Mouse (Mus musculus) stomach, embryonic 14.5 days (tissue): ENCODE measurements around the gene Rassf8. TPM values are rescaled to one million over a fixed set of nuclear protein-coding genes. Genes with fewer than 3 reads are reported as not detected.

ENCODE experiments used
- ATAC-seq: fragments of 200-750 bp; cut with Nextera tagmentation; 2 replicates; pipeline ENCODE4 v1.8.0; 2017; ENCODE audit warnings: low read depth, moderate TSS enrichment; ENCODE audit not compliant: insufficient number of reproducible peaks, insufficient read depth, low FRiP score
- H3K27ac ChIP-seq: fragments of 300-500 bp; sonication (generic); 2 replicates; pipeline ENCODE4 v1.5.1; 2014; ENCODE audit warnings: mild to moderate bottlenecking, low read length, moderate library complexity, mixed read lengths
- H3K27me3 ChIP-seq: fragments of 300-500 bp; sonication (generic); 2 replicates; pipeline ENCODE4 v1.6.1; 2014; ENCODE audit warnings: low read length, control low read depth, mixed read lengths; ENCODE audit not compliant: control insufficient read depth, insufficient read depth
- H3K36me3 ChIP-seq: fragments of 300-500 bp; sonication (generic); 2 replicates; pipeline ENCODE4 v1.6.1; 2014; ENCODE audit warnings: mild to moderate bottlenecking, control low read depth, low read length, moderate library complexity, mixed read lengths; ENCODE audit not compliant: control insufficient read depth, insufficient read depth
- H3K4me1 ChIP-seq: fragments of 300-500 bp; sonication (generic); 2 replicates; pipeline ENCODE4 v1.6.1; 2014; ENCODE audit warnings: low read length, control low read depth, mixed read lengths; ENCODE audit not compliant: control insufficient read depth, insufficient read depth
- H3K4me2 ChIP-seq: fragments of 300-500 bp; sonication (generic); replicated peaks from 2 replicates; pipeline ENCODE4 v1.6.1; 2014; ENCODE audit warnings: low read depth, low read length, control low read depth
- H3K4me3 ChIP-seq: fragments of 300-500 bp; sonication (generic); 2 replicates; pipeline ENCODE4 v1.5.1; 2014; ENCODE audit warnings: low read depth, low read length, control low read depth
- H3K9ac ChIP-seq: fragments of 300-500 bp; sonication (generic); replicated peaks from 2 replicates; pipeline ENCODE4 v1.6.1; 2014; ENCODE audit warnings: low read depth, mild to moderate bottlenecking, control low read depth, low read length, moderate library complexity, mixed read lengths
- H3K9me3 ChIP-seq: fragments of 300-500 bp; sonication (generic); 2 replicates; pipeline ENCODE4 v1.6.1; 2016; ENCODE audit warnings: low read depth, low read length, control low read depth; ENCODE audit not compliant: control insufficient read depth
- WGBS: fragments of 180-500 bp; shearing (Covaris S2); extraction: QIAGEN DNeasy Blood & Tissue Kit; methylation state at CpG from one replicate; pipeline ENCODE4 v1.1.7; 2014; 5-methylcytosine and 5-hydroxymethylcytosine counted together
- polyA plus RNA-seq: library from polyadenylated mRNA; unstranded; fragments of >200 nt; fragmentation: Nextera tagmentation; extraction: Ambion mirVana; gene quantifications from 2 replicates; pipeline ENCODE4 v1.2.1, GENCODE M21; 2014

Rassf8 gene
- polyA plus RNA-seq, 1 experiment from 2014 or later: 10.5 TPM

DNA sequence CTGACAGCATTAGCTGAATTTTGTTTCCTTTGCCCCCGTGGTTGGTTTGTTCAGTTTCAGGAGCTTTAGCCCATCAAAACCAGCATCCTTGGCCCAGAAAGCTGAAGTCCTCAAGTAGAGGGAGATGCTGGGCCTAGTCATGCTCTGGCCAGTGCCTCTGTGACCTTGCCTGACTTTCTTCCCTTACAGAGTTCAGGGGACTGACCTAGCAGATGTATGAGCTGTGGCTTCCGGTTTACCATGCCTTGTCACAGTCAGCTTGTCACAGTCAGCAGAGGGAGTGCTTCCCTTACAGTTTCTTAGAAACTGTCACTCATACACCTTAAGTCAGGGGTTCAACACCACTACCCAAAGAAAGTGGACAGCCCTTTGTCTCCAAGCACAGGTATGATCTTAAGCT, 113.8 kb downstream of the Rassf8 start:
- Histone ChIP-seq H3K9ac (no peak overlapping the region), H3K27ac (no peak overlapping the region), H3K36me3 (no peaks in the 10 kb centered on the region), H3K4me2 (no peak overlapping the region), H3K4me1 (peaks cover 9% of the 10 kb centered on the region; the same call in 1 of the 2 replicates), H3K27me3 (peaks cover 21% of the 10 kb centered on the region), H3K4me3 (no peak overlapping the region), H3K9me3 (no peaks in the 10 kb centered on the region)
- WGBS: 59% methylated on average over 2 of the region's 2 CpGs
- ATAC-seq: no peak

DNA sequence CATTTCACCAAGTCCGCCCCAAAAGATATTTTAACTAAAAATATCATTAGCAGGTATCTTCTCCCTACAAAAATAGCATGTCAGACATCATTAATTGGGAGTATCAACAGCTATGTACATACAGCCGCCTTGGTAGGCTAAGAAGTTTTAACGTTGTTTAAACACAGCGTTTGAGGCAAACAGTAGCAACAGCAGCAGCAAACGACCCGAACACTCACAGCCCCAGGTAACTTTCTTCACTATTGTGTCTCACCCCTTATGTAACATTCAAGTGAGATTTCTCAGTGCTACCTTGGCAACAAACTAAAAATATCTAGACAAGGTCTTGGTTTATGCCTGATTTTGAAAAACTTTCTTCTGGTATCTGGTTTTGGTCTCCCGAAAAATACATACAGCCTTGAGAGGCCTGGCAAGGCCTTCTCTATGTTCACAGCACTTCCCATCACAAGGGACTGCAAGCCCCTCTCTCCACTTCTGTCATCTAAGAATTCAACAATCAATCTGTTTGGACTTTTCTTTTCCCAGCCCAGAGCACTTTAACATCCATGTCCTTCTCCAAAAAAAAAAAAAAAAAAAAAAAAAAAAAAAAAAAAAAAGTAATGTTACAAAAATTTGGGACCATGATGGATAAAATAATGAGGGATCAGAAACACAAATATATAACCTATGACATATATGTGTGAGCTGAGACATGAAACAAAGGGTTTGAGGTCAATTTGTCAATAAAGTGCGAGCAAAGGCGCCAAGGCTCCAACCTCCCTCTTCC, 115.1 kb downstream of the Rassf8 start:
- ATAC-seq: no peak
- WGBS: 80% methylated on average over 9 of the region's 9 CpGs
- H3K27me3 ChIP-seq: peaks cover 21% of the 10 kb centered on the region

DNA sequence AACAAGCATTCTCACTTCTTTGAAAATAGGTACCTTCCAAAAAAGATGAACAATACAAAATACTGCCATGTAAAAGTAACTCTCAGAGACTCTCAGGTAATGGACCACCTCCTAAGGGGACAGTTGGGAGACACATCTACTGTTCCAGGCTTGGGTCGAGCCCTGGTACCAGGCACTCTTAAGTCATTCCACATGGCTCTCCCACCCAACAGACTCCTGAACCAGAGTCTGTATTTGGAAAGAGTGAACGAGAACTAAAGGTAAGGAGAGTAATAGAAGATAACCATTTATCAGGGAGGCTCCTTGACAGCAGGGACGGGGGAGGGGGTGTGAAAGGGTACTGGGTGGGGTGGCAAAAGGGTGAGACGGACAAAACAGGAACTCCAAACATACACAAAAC, 115.8 kb downstream of the Rassf8 start:
- H3K4me3 ChIP-seq: peak overlapping the region; percentile 61
- H3K27me3 ChIP-seq: peaks cover 21% of the 10 kb centered on the region
- H3K9me3 ChIP-seq: no peaks in the 10 kb centered on the region
- H3K4me2 ChIP-seq: peak overlapping the region; percentile 99
- H3K36me3 ChIP-seq: no peaks in the 10 kb centered on the region
- no peak overlapping the region for H3K9ac ChIP-seq
- no peak overlapping the region for H3K27ac ChIP-seq
- WGBS: 19% methylated on average over 4 of the region's 4 CpGs
- H3K4me1 ChIP-seq: peaks cover 3% of the 10 kb centered on the region; the same call in 1 of the 2 replicates
- no peak for ATAC-seq

More for the DNA sequence above, 115.1 kb downstream of the Rassf8 start:
- Histone ChIP-seq H3K36me3 (no peaks in the 10 kb centered on the region), H3K4me1 (peaks cover 3% of the 10 kb centered on the region; the same call in 1 of the 2 replicates), H3K4me2 (no peak overlapping the region), H3K4me3 (no peak overlapping the region), H3K9ac (no peak overlapping the region), H3K9me3 (no peaks in the 10 kb centered on the region), H3K27ac (no peak overlapping the region)

DNA sequence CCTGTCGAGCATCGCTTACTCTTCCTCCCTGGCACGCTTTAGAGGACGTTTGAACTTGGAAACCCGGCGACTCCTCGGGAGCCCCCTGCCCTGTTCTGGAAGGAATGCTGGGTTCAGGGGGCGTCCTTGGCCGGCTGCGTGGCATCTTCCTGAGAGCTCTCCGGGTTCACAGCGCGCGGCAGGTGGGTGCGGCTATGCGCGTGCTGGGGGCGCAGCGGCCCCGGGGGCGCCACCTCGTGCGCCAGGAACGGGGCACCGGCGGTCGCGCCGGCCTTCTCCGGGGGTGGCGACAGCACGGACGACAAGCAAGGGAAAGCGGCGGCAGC, 116.2 kb downstream of the Rassf8 start:
- 2% methylated on average over 35 of the region's 35 CpGs for WGBS
- peak overlapping the region; percentile 21 for H3K9ac ChIP-seq
- no peaks in the 10 kb centered on the region for H3K9me3 ChIP-seq
- H3K36me3 ChIP-seq: no peaks in the 10 kb centered on the region
- peak overlapping the region; percentile 99 for H3K4me2 ChIP-seq
- no peak for ATAC-seq
- H3K4me1 ChIP-seq: peaks cover 3% of the 10 kb centered on the region; the same call in 1 of the 2 replicates
- H3K27me3 ChIP-seq: peaks cover 21% of the 10 kb centered on the region
- H3K4me3 ChIP-seq: peak overlapping the region; percentile 61
- no peak overlapping the region for H3K27ac ChIP-seq

DNA sequence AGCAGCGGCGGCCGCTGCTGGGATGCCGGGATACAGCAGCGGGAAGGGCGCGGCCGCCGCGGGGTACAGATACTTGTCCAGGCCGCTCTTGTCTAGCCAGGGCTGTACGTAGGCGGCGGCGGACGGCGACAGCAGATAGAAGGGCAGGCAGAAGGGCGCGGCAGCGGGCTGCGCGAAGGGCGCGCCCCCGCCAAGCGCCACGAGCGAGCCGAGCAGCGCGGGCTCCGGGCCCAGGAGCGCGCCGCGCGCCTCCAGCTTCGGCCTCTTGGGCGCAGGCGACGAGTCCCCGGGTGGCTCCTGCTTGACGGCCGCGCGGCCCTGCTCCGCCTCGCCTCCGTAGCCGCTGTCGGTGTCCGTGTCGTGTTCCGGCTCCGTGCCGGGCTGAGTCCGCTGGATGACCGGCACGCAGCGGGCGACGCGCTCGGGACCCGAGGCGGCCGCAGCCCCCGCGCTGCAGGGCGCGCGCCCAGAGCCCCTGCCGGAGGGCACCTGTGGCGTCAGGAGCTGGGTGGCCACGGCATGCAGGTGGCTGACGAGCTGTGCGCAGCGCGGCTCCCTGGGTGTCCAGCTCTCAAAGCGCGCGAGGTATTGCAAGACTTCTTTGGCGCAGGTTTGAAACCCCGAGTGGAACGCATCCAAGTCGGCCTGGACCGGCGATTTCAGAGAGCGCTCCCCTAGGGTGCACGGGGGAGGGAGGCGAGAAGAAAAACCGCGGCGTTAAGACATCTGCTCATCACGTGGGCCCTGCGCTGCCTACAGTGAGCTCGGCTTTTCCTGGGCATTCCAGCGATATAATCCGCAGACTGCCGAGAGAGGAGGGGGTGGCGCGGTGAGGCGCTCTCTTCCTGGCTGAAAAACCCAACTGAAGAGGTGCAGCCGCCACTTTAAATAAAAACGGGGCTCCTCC, 116.8 kb downstream of the Rassf8 start:
- peak overlapping the region; percentile 21 for H3K9ac ChIP-seq
- H3K9me3 ChIP-seq: no peaks in the 10 kb centered on the region
- peak; percentile 60 for ATAC-seq
- H3K4me1 ChIP-seq: peaks cover 3% of the 10 kb centered on the region; the same call in 1 of the 2 replicates
- under 1% methylated on average over 79 of the region's 105 CpGs for WGBS
- H3K4me2 ChIP-seq: peak overlapping the region; percentile 99
- H3K4me3 ChIP-seq: peak overlapping the region; percentile 61
- no peaks in the 10 kb centered on the region for H3K36me3 ChIP-seq
- peaks cover 21% of the 10 kb centered on the region for H3K27me3 ChIP-seq
- no peak overlapping the region for H3K27ac ChIP-seq

DNA sequence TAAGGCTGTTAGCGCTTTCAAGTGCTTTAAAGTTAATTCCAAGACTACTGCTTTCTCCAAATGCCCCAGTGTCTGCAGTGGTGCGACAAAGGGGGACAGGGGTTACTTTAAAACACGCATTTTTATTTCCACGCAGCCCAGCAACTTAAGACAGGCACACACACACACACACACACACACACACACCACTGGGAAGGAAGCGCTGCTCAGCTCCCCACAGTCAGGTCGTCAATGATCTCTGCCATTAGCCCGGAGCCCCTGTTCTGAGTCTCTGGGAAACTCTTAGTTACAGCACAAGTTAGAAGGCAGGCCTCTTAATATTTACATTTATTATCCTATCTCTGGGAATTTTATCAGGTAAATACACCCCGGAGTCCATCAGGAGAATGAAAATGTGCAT, 117.6 kb downstream of the Rassf8 start:
- Histone ChIP-seq H3K9ac (no peak overlapping the region), H3K27me3 (peaks cover 21% of the 10 kb centered on the region)

DNA sequence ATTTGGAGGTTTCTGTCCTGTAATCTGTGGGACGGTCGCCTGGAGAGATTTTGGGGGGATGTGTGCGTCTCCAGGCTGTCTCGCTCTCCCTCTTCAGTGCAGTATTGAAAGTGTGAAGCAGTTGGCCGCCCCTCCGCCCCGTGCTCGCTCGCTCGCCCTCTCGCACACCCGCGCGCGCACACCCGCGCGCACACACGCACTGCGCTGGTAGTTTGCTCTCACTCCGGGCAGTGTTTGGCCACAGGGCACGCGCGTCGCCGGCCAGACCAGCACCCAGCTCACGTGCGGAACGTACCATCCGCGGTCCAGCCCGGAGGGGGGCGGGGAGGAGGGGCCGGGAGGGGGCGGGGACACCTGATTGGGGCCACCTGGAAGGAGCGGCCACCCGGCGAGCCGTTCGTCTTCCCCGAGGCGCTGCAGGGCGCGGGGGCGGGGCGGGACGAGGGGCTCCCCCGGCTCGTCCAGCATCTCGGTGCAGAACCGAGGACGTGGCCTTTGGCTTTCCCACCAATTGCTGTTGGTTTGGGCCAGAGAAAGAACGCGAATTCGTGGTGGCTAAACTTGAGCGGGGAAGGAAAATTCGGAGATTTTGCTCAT, 118.8 kb downstream of the Rassf8 start, which contains the start of gene Bhlhe41:
Gene Bhlhe41 (minus strand): TSS at position 270 of the 597 bp plus-strand sequence.
- no peak within 1 kb of the TSS for H3K27ac ChIP-seq
- peak within 1 kb of the TSS; percentile 100 for H3K4me2 ChIP-seq
- no peaks in the 10 kb centered on the region for H3K9me3 ChIP-seq
- H3K4me3 ChIP-seq: peak within 1 kb of the TSS; percentile 61
- H3K9ac ChIP-seq: peak within 1 kb of the TSS; percentile 42
- H3K36me3 ChIP-seq: no peaks in the 10 kb centered on the region
- peak; percentile 48; the same call in 1 of the 2 replicates for ATAC-seq
- peaks cover 21% of the 10 kb centered on the region for H3K27me3 ChIP-seq
- 1% methylated on average over 56 of the region's 57 CpGs for WGBS
- peaks cover 3% of the 10 kb centered on the region; the same call in 1 of the 2 replicates for H3K4me1 ChIP-seq

More for the DNA sequence above, 117.6 kb downstream of the Rassf8 start:
- Histone ChIP-seq H3K4me3 (peak overlapping the region; percentile 61), H3K27ac (no peak overlapping the region), H3K9me3 (no peaks in the 10 kb centered on the region), H3K4me1 (peaks cover 3% of the 10 kb centered on the region; the same call in 1 of the 2 replicates), H3K36me3 (no peaks in the 10 kb centered on the region), H3K4me2 (peak overlapping the region; percentile 99)
- 4% methylated on average over 8 of the region's 8 CpGs for WGBS
- no peak for ATAC-seq
